Mouse (Mus musculus): ENCODE results near the gene Arpc5.
"Not testable (repeated sequence)": the region's sequence is repeated elsewhere in the genome, so short reads cannot be mapped to it uniquely, and the experiment has no call there.

Gene Arpc5

DNA sequence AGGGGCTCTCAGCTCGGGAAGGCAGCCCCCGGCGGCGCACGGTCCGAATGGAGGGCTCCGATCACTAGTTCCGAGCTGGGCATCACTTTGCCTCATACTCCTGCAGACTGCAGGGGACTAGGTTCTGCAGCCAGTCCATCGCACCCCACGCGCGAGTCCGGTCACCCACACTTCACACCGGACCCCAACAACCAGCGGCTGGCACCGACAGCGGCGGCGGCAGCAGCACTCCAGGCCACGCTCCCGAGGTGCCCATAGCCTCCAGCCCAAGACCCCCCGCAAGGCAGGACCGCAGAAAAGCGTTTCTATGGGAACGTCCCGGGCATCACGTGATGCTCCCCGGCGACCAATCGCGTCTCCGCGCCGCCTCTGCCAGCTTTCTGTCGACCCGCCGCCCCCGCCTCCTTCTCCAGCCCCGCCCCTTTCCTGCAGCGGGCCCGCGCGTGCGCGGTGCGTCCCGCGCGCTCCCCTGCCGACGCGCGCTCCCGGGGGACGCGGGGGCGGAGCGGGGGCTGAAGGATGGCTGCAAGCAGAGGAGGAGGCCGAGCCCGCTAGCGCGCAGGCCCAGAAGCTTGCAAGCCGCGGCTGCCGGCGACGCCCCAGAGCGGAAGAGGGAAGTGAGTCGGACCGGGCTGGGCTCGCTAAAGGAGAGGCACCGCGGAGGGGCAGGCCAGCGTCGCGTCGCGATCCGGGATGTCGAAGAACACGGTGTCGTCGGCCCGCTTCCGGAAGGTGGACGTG is at the start of gene Arpc5, which contains the start of gene Rgl1:
Gene Arpc5 (plus strand): TSS at position 511 of the 741 bp plus-strand sequence.
Gene Rgl1 (minus strand): TSS at position 320 of the 741 bp plus-strand sequence.
- in situ Hi-C loops (cut with MseI, MboI) = no loop called here

DNA sequence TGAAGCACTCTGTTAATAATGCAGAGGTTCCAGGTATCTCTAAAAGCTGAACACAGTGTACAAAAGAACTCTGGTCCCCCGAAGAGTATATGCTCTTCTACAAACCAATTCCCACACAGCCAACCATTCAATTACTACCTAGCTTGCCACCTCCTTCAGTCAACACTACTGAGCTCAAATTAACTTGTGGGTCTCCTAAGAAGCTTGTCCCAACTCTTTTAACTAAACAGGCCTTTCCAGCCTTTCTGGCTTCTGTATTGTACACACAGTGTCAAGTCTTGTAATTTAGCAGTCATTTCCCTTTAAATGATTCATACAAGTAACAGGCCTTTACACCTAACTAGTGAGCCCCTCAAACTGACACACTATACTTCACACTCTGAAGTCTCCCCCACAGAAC is 49.0 kb upstream of the Arpc5 start:
- in situ Hi-C loops (cut with MseI, MboI) = no loop called here

DNA sequence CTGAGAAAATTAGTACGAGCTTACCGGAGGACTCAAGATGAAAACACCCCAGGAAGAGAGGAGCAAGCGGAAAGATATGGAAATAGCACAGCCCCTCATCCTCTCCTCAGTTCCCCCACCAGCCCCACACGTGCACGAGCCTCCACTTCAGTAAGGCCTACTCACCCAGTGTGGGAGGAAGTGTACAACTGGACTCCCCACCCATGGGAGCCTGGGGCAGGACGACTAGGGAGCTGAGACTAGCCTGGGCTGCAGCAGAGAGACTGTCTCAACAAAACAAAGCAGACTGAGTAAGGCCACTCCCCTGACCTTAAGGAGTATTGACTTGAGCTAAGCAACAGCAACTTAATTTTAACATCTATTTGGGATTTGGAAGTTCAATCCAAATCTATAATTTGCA is 48.1 kb upstream of the Arpc5 start:
- in situ Hi-C loops (cut with MseI, MboI) = no loop called here

DNA sequence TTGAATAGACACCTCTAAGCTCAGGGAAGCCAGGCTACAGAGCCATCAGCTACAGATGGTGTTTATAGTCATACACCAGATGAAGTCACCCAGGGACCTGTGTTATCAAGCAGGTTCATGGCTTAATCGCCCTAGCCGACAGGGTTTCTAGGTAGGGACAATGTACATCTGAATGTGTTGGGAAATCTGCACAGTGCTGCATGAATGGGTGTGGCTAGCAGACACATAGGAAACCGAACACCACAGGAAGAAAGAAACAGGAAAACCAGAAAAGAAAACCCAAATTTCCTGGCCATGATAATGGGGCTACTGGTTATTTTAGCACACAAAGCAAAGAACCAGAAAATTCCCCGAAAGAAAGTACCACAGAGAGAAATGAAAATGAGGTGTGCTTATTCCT is 45.4 kb upstream of the Arpc5 start:
- in situ Hi-C loops (cut with MseI, MboI) = no loop called here

DNA sequence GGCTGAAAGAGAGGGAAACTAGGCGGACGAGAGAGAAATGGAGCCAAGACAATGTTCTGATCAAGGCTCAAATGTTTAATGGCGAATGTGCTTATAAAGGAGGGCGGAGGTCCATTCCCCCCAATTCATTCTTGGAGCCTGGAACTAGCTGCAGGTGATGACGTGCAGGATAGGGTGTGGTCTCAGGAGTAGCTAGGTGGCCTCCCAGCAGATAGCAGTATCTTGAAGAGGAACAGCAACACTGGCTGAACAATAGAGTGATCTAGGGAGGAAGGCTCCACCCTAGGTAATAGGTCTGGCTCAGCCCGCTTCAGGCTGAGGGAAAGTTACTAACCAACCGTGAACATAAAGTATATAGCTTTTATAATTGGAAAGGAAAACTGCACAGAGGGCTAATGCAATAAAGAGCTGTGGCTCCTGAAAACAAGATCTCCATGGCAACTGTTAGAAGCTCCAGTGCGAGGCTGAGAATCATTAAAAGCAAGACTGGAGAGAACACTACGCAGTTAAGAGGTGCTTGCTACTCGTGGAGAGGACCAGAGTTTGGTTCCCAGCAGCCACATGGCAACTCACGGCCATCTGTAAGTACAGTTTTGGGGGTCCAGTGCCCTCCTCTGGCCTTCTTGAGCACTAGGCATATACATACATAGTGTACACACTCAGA is 44.7 kb upstream of the Arpc5 start:
- in situ Hi-C loops (cut with MseI, MboI) = no loop called here

DNA sequence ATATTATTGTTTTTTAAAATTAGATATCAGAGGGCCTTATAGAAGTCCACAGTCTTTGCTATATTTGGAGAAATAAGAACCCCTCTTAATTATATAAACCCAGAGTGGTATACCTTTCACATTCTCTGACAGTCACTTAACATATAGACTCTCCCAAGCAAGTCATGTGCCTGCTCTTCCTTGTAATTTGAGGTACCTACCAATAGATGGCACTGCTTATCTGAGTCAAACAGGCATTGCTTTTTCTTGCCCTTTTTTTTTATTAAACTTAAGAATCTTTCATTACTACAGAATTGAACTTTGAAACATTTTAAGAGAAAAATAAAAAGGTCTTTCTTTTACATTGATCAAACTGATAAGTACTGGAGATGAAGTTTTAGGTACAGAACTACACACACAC is 42.1 kb upstream of the Arpc5 start:
- in situ Hi-C loops (cut with MseI, MboI) = no loop called here

DNA sequence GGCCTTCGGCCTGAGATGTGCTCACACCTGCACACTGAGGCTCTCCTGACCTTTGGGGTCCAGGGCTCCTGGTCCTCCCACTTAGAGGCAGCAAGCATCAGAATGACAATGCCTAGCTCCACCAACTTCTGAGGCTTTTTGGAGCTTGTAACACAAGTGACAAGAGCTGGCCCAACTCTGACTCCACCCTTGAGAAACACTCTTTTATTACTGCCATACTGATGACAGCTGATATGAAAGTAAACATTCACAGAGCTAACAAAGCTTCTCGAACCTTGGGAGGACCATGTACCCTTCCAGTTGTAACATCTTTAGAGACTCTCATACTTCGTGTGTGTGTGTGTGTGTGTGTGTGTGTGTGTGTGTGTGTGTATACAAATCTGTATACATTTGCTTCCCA is 40.2 kb upstream of the Arpc5 start:
- in situ Hi-C loops (cut with MseI, MboI) = no loop called here

DNA sequence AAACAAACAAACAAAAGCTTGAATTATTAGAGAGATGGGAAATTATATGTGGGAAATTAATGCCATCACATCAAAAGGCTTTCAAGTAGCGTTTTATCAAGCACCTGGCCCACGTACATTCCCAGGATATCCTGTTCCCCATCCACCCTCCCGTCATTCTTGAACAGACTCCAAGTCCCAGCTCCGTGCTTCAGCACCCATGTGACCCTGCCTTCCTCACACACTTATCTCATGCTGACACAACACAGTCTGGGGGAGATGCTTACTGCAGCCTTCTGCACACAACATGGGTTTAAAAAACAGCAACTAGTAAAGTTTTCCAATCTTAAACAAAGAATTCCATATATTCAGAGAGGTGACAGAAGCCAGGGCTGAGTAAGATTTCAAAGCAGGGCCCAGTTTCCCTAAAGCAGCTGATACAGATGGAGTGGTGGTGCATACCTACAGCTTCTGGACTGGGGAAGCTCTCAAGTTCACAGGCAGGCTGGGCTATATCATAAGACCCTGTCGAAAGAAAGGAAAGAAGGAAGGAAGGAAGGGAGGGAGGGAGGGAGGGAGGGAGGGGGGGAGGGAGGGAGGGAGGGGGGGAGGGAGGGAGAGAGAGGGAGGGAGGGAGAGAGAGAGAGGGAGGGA is 38.6 kb upstream of the Arpc5 start:
- in situ Hi-C loops (cut with MseI, MboI) = no loop called here

DNA sequence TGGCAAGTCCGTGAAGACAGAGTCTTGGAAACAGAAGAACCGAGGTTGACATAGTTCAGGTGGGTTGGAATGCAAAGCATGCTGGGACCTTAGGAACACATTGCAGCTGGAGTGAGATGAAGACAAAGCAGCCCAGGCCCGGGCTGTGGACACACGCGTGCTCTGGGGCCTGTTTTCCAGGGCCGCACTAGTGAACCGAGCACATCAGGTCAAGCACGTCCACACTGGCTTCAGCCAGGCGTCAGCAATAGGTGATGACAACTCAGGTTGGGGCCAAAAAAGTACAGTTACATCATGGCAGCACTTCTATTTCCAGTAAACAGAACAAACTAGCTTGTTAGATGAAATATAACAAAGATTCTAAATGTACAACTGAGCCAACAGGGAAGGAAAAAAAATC is 27.5 kb upstream of the Arpc5 start:
- in situ Hi-C loops (cut with MseI, MboI) = no loop called here

DNA sequence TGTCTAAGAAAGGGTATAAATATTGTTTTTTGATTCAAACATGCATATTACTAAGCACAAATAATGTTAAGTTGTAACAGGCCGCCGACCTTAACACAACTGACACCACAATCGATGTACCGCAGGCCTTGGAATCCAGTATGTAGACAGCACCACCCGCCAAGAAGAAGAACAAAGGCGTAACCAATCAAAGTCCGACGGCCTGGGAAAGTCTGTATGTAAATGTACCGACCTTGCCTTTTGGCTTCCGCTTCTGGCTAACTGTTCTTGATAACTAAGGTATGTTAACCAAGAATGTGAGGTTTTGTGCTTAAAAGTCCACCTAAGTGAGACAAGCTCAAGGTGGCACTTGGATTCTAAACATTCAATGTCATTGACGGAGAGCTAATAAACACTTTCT is 27.0 kb upstream of the Arpc5 start:
- in situ Hi-C loops (cut with MseI, MboI) = no loop called here

DNA sequence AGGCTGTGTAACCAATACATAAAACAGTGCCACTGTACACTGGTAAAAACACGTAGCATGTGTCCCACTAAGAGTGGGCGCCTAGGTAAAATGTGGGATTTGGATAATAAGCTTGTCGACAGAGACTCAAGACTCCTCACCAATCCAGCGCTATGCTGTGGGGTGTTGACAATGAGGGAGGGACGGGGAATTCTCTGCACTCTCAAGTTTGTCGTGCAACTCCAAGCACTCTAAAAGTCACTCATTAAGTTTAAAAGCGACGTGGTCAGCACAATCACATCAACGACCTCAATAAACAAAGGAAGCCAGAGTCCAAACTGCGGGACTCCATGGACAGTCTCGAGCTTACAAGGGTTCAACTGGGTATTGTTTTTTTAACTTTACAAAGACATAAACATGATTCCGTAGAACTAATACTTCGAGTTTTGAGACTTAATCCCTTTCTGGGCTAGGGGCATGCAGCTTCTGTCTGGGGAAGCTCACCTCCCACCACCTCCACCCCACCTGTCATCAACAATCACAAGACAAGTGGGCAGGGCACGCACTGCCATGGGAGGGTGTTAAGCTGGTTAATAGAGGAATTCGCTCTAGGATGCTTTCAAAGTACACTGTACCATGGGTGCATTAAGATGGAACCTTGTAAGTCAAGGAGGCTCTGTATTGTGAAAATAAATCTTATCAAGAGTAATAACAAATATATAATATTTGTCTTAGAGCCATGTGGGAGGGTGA is 23.1 kb upstream of the Arpc5 start:
- in situ Hi-C loops (cut with MseI, MboI) = no loop called here

DNA sequence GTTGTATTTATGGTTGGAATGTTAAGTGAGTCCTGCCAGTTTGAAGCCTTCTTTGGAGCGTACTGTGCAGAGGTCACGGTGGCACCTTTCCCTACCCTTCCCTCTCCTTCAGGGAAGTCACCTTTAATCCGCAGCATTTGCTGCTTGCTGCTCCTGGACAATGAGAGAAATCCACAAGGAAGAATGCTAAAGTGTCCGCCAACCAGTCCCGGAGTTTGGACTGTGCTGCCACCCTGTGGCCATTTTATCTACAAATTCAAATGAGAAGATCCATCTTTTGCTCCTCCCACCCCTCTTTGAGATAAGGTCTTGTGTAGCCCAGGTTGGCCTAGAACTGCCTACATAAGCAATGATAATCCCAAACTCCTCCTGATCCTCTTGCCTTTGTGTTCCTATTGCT is 19.9 kb upstream of the Arpc5 start:
- in situ Hi-C loops (cut with MseI, MboI) = loop anchor here (5.0 kb wide), 2 partner anchors 219 to 224 kb away; no protein-coding TSS in a partner anchor

DNA sequence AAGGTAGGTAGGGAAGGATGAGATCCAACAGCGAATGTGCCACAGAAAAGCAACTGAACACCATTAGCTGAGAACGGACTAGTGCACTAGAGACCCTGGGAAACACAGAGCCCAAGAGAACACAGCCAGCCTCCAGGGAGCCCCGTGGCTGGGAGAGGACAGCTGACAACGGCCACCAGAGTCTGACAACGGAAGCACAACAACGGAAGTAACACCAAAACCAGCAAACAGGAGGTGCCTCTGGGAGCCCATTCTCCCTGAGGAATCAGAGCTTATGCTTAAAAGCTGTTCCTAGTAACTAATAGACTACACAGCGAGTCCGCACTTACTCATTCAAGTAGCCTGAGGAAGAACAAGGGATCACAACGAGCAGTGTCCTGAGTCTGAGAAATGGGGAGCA is 17.1 kb upstream of the Arpc5 start:
- in situ Hi-C loops (cut with MseI, MboI) = loop anchor here (5.0 kb wide), 2 partner anchors 222 to 227 kb away; no protein-coding TSS in a partner anchor

DNA sequence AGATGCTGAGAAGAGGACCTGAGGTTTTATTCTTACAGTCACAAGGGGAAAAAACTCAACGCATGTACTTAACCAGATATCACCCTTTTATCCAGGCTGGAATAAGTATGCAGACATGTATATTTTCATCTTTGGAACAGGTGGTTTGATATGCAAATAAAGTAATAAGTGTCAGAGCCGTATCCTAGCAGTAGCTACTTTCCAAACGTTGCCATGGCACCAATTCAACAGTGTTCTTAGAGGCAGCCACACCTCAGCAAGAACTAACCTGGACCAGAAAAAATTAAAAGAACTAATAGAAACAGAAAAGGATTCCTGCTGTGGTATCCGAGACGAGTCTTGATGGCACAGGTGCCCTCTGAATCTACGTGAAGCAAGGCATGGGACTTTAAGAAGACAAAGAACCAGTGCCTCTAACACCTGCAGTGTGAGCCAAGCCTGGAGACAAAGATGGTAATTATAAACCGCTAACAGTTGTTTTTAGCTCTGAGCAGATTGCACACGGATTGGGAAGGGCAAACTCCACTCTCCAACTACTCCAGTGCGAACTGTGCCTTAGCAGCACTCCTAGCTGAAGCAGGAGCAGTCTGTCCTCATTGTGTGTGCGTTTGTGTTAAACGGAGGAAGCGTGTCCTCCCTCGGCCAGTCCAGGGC is 15.9 kb upstream of the Arpc5 start, which contains the start of gene Apobec4:
Gene Apobec4 (plus strand): TSS at position 240 of the 654 bp plus-strand sequence.
- in situ Hi-C loops (cut with MseI, MboI) = no loop called here

DNA sequence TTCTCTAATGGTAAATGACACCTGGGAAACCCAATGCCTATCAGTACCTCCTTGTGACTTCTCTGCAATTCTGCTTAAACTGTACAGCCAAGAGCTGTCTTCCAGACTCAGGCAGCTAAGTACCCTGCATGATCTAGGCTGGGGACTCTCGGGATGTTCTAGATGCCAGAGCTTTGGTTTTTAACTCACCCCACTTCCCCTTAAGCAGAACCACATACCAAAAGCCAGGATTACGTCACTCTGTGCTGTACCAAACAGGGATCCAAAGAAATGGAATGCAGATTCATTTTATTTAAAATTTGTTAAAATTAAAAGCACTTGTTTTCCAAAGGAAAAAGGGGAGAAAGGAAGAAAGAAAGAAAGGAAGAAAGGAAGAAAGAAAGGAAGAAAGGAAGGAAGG is 4.6 kb upstream of the Arpc5 start:
- in situ Hi-C loops (cut with MseI, MboI) = no loop called here

DNA sequence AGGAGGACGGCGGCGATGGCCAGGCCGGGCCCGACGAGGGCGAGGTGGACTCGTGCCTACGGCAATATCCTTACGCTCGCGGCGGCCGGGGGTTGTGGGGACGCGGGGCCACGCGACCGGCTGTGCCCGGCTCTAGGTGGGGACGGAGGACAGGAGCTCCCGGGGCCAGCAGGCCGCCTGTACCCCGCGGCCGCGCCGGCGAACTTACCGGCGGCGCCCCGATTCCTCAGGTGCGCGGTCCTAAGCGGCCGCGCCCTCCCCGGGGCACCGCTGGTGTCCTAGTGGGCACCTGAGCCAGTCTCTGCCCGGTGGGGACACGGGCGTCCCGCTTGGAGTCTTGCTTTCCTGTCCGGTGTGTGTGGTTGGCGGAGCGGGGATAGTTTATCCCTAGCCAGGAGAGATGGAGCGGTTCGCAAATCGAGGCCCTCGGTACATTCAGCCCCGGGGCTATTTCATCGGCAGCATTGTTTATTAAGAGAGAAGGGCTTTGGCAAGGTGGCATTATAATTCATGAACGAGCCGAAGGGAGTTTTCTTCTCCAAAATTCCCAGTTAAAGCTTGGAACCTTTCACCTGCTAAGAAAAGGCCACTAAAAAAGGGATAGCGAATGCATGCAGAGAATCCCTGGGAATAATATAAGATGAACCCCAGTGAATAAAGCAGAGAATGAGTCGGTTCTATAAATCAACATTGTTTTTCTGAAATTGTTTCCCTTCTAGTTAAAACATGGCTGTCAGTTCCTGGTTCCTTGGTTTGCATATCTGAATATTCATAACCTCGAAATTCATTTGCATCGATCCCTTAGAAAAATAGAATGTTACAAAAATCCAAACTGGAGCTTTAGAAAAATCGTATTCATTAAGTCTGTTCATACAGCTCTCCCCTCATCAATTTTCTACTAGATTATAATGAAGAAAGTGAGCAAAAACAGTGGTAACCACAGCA is 734 bp downstream of the Arpc5 start:
- in situ Hi-C loops (cut with MseI, MboI) = no loop called here

DNA sequence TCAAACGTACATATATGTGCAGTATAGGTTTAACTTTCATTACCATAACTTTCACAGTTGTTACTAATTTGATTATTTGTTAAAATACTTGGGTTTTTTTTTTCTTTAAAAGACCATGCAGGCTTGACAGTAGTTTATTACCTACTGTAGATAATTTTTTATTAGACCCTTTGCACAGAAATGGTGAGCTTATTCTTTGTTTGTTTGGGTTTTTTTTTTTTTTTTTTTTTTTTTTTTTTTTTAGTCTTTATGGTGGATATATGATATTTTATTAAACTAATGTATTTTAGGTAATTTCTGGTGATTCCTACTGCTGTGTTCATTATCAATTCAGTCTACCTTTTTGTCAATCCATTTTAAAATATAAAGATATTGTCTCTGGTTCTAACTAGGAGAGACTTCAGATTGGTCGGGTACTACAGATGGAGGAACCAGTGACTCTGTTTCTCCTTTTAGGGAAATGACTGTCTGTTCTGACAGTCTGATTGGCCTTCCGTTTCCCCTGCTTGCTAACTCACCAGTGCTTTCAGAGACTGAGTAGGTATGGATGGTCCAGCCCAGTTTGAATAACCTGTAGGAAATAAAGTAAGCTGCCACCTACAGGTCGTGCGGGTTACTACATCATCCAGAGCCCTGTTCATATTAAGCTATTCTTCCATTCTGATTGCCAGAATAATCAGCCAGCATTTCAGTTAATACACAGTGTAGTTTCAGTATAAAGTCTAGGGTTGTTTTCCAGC is 1.6 kb downstream of the Arpc5 start:
- in situ Hi-C loops (cut with MseI, MboI) = no loop called here

DNA sequence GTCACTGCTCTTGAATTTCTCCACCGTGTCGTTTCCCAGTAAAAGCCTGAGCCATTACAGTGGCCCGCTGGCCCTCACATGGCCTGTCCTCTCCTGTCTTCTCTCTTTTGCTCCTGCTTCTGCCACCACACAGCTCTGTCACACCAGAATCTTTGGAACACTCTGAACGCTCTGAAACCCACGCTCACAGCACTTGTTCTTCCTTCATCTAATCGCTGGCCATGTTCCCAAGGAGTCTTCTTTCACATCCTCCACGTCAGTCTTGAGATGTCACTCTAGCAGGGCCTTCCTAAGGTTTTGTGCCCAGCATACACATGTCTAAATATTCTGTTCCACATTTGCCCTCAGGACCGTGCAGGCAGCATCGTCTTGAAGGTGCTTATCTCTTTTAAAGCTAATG is 4.7 kb downstream of the Arpc5 start:
- in situ Hi-C loops (cut with MseI, MboI) = no loop called here

DNA sequence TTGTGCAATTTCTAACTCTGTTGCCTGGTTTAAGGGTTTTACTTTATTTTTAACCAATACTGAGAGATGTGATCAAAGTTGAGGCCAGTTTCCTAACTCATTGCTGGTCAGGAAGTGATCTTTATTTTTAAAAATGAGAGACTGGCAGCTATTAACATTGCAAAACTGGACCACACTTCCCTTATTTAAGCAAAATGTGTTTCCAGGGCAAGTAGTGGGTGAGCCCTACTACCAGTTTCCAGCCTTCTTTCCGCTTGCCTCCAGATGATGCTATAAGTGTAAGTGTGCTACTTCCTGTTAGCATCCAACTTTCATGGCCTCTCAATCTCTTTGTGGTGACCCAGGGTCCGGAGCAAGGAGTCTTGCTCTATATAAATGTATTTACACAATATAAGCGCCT is 8.3 kb downstream of the Arpc5 start:
- in situ Hi-C loops (cut with MseI, MboI) = not testable (repeated sequence)
